Mouse (Mus musculus) embryonic facial prominence, embryonic 15.5 days (tissue): ENCODE data around the gene Bax. TPM values are rescaled to one million over a fixed set of nuclear protein-coding genes. Genes with fewer than 3 reads are reported as not detected.
A peak's percentile ranks its signal among the peaks of the same experiment; 100 is the strongest.
"Not testable (repeated sequence)": the region's sequence is repeated elsewhere in the genome, so short reads cannot be mapped to it uniquely, and the experiment has no call there.

Experiments used
- ATAC-seq: fragments of 200-750 bp; cut with Nextera tagmentation; 2 replicates; pipeline ENCODE4 v1.8.0; 2017; ENCODE audit warnings: low read depth, moderate TSS enrichment; ENCODE audit not compliant: insufficient number of reproducible peaks, low FRiP score, low TSS enrichment
- H3K27ac ChIP-seq: fragments of 300-500 bp; sonication (generic); replicated peaks from 2 replicates; pipeline ENCODE4 v1.5.1; 2015; ENCODE audit warnings: mild to moderate bottlenecking, inconsistent platforms
- H3K27me3 ChIP-seq: fragments of 300-500 bp; sonication (generic); 2 replicates; pipeline ENCODE4 v1.6.1; 2015; ENCODE audit warnings: inconsistent platforms
- H3K36me3 ChIP-seq: fragments of 300-500 bp; sonication (generic); 2 replicates; pipeline ENCODE4 v1.6.1; 2015; ENCODE audit warnings: mild to moderate bottlenecking, inconsistent platforms
- H3K4me1 ChIP-seq: fragments of 300-500 bp; sonication (generic); 2 replicates; pipeline ENCODE4 v1.6.1; 2015; ENCODE audit warnings: inconsistent platforms
- H3K4me2 ChIP-seq: fragments of 300-500 bp; sonication (generic); replicated peaks from 2 replicates; pipeline ENCODE4 v1.6.1; 2015; ENCODE audit warnings: mild to moderate bottlenecking, inconsistent platforms
- H3K4me3 ChIP-seq: fragments of 300-500 bp; sonication (generic); replicated peaks from 2 replicates; pipeline ENCODE4 v1.5.1; 2015; ENCODE audit warnings: mild to moderate bottlenecking, inconsistent platforms
- H3K9ac ChIP-seq: fragments of 300-500 bp; sonication (generic); 2 replicates; pipeline ENCODE4 v1.6.1; 2015; ENCODE audit warnings: inconsistent platforms
- H3K9me3 ChIP-seq: fragments of 300-500 bp; sonication (generic); replicated peaks from 2 replicates; pipeline ENCODE4 v1.6.1; 2016; ENCODE audit warnings: inconsistent platforms
- WGBS: fragments of 180-500 bp; shearing (Covaris S2); methylation state at CpG from one replicate; pipeline ENCODE4 v1.1.7; 2015; 5-methylcytosine and 5-hydroxymethylcytosine counted together
- polyA plus RNA-seq: library from polyadenylated mRNA; unstranded; fragments of >200 nt; fragmentation: Nextera tagmentation; extraction: Ambion mirVana; gene quantifications from 2 replicates; pipeline ENCODE4 v1.2.1, GENCODE M21; 2015

Bax gene
- polyA plus RNA-seq, 1 experiment from 2014 or later, result 156 TPM

DNA sequence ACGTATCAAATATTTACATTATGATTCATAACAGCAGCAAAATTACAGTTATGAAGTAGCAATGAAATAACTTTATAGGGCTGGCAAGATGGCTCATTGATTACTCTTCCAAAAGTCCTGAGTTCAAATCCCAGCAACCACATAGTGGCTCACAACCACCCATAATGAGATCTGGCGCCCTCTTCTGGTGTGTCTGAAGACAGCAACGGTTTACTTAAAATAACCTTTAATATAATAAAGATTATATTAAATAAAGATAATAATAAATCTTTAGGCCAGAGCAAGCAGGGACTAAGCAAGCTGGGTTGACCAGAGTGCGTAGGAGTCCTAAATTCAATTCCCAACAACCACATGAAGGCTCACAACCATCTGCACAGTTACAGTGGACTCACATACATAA is 3.8 kb downstream of the Bax start:
- not testable (repeated sequence) for H3K4me3 ChIP-seq, ATAC-seq, H3K27ac ChIP-seq, H3K27me3 ChIP-seq, H3K9me3 ChIP-seq, H3K9ac ChIP-seq, H3K4me2 ChIP-seq
- 77% methylated on average over 4 of the region's 4 CpGs for WGBS
- Histone ChIP-seq H3K4me1 (peaks cover 45% of the 10 kb centered on the region), H3K36me3 (peaks cover 32% of the 10 kb centered on the region)

DNA sequence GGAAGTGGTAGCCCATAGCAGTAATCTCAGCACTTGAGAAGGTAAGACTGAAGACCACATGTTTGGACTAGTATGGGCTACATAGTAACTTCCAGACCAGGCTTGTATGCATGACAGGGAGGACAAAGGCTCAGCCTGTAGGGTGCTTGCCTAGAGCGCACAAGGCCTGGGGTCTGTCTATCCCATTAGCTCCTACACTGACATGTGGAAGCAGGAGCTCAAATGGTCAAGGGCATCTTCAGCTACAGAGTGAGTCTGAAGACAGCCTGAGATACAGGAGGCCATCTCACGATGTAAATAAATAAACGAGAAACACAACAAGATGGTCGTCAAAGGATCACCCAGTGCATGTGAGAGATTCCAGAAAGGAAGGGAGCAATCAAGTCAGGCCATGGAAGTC is 4.4 kb downstream of the Bax start:
- H3K27me3 ChIP-seq, result no peaks in the 10 kb centered on the region
- H3K9me3 ChIP-seq, result no peaks in the 10 kb centered on the region
- peaks cover 48% of the 10 kb centered on the region for H3K4me1 ChIP-seq
- no peak overlapping the region for H3K4me2 ChIP-seq
- ATAC-seq, result no peak
- no peak overlapping the region for H3K9ac ChIP-seq
- WGBS, result 81% methylated on average over 4 of the region's 4 CpGs
- H3K27ac ChIP-seq, result no peak overlapping the region
- H3K4me3 ChIP-seq, result no peak overlapping the region
- H3K36me3 ChIP-seq, result peaks cover 38% of the 10 kb centered on the region

DNA sequence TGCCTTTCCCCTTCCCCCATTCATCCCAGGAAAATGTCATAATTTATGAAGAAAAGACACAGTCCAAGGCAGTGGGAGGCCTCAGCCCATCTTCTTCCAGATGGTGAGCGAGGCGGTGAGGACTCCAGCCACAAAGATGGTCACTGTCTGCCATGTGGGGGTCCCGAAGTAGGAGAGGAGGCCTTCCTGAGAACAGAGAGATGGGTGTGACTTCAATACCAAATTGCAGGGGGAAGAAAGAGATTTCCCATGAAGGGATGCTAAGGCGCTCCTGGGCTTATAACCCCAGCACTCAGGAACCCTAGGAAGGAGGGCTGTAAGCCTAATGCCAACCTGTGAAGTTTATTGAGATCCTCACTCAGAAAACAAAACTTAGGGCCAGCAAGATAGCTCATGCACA is 4.9 kb downstream of the Bax start:
- 83% methylated on average over 4 of the region's 4 CpGs for WGBS
- H3K27ac ChIP-seq, result peak overlapping the region; percentile 66; the same call in 1 of the 2 replicates
- no peaks in the 10 kb centered on the region for H3K9me3 ChIP-seq

DNA sequence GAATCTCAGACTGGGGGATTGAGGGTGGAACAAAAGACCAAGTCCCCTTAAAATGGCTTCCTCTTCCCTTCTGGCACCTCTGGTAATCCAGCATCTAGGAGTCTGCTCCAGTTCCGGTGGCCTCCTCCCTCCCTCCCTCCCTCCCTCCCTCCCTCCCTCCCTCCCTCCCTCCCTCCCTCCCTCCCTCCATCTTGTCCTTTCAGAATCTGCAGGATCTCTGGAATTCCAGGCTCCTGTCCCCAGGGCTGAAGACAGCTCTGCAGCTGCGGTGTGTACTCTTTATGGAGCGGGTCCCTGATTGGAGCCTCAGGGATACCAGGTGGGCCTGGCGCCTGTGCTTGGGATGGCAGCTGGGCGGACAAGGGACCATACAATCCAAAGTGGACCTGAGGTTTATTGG is 5.4 kb downstream of the Bax start:
- no peak overlapping the region for H3K4me3 ChIP-seq
- no peaks in the 10 kb centered on the region for H3K9me3 ChIP-seq
- H3K9ac ChIP-seq, result no peak overlapping the region
- ATAC-seq, result no peak
- no peak overlapping the region for H3K4me2 ChIP-seq
- 43% methylated on average over 5 of the region's 5 CpGs for WGBS
- H3K4me1 ChIP-seq, result peaks cover 54% of the 10 kb centered on the region
- H3K36me3 ChIP-seq, result peaks cover 44% of the 10 kb centered on the region
- peak overlapping the region; percentile 91 for H3K27ac ChIP-seq
- H3K27me3 ChIP-seq, result no peaks in the 10 kb centered on the region

More for the DNA sequence above, 4.9 kb downstream of the Bax start:
- no peak overlapping the region for H3K4me3 ChIP-seq
- no peak overlapping the region for H3K4me2 ChIP-seq
- ATAC-seq, result no peak
- H3K9ac ChIP-seq, result no peak overlapping the region
- peaks cover 50% of the 10 kb centered on the region for H3K4me1 ChIP-seq
- no peaks in the 10 kb centered on the region for H3K27me3 ChIP-seq
- peaks cover 43% of the 10 kb centered on the region for H3K36me3 ChIP-seq

DNA sequence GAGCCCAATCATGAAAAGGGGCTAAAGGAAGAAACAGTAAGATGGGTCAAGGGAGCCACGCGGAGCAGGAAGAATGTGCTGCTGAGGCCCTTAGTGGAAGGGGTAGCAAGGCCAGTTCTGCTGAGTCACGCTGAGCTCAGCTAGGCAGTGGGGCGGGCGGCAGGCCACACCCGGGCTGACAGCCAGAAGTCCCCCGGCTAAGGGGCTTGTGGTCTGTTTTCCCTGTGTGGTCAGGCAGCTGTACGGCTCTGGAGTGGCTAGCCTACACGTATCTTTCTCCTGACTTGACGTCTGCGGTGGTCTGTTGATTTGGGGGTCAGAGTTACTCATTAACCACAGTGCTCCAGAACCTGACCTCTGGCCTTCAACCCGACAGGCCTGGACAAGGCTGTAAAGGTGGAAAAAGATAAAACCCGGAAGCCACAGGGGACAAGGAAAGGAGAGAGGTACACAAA is 5.8 kb downstream of the Bax start:
- Histone ChIP-seq H3K27ac (peak overlapping the region; percentile 91), H3K4me2 (0 out of 2 replicates have a peak overlapping the region, but pooled peaks have one; percentile 54), H3K9me3 (no peaks in the 10 kb centered on the region), H3K27me3 (no peaks in the 10 kb centered on the region), H3K36me3 (peaks cover 44% of the 10 kb centered on the region), H3K9ac (no peak overlapping the region), H3K4me1 (peaks cover 53% of the 10 kb centered on the region), H3K4me3 (peak overlapping the region; percentile 77)
- 0 out of 2 replicates have a peak, but pooled peaks have one; percentile 9 for ATAC-seq
- 21% methylated on average over 13 of the region's 13 CpGs for WGBS

DNA sequence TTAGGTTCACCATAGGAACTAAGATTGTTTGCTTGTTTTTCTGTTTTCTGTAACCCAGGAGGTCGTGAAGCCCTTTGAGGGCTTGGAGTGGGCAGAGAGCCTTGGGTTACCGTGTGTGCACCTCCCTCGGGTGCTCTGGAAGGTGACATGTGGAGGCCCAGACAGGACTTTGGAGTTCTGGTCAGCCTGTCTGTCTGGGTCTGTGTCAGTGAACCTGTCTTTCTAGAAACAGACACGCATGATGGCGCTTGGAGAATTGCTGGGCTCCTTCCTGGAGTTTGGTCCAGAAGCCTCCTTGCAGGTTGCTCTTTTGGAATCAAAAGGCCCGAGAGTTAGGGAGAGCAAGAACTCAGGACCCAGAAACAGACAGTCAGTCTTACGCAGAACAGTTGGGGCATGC is 6.3 kb downstream of the Bax start:
- Histone ChIP-seq H3K4me1 (peaks cover 48% of the 10 kb centered on the region), H3K36me3 (peaks cover 47% of the 10 kb centered on the region), H3K4me3 (peak overlapping the region; percentile 77), H3K4me2 (peak overlapping the region; percentile 54), H3K9me3 (no peaks in the 10 kb centered on the region), H3K9ac (no peak overlapping the region), H3K27me3 (no peaks in the 10 kb centered on the region), H3K27ac (peak overlapping the region; percentile 91)
- no peak for ATAC-seq
- WGBS, result 74% methylated on average over 7 of the region's 7 CpGs

GRCm38 (mm10) chr7:45459564-45460140 is 7.0 kb downstream of the Bax start, which contains the start of gene Ftl1:
Ftl1 (minus strand) TSS chr7:45459884.
- peak within 1 kb of the TSS; percentile 77 for H3K4me3 ChIP-seq
- peak within 1 kb of the TSS; percentile 72 for H3K4me2 ChIP-seq
- peaks cover 46% of the 10 kb centered on the region for H3K4me1 ChIP-seq
- WGBS, result under 1% methylated on average over 30 of the region's 37 CpGs
- peak; percentile 96 for ATAC-seq
- peak within 1 kb of the TSS; percentile 65 for H3K9ac ChIP-seq
- H3K9me3 ChIP-seq, H3K27me3 ChIP-seq: not testable (repeated sequence)
- H3K36me3 ChIP-seq, result peaks cover 47% of the 10 kb centered on the region
- H3K27ac ChIP-seq, result peak within 1 kb of the TSS; percentile 95

DNA sequence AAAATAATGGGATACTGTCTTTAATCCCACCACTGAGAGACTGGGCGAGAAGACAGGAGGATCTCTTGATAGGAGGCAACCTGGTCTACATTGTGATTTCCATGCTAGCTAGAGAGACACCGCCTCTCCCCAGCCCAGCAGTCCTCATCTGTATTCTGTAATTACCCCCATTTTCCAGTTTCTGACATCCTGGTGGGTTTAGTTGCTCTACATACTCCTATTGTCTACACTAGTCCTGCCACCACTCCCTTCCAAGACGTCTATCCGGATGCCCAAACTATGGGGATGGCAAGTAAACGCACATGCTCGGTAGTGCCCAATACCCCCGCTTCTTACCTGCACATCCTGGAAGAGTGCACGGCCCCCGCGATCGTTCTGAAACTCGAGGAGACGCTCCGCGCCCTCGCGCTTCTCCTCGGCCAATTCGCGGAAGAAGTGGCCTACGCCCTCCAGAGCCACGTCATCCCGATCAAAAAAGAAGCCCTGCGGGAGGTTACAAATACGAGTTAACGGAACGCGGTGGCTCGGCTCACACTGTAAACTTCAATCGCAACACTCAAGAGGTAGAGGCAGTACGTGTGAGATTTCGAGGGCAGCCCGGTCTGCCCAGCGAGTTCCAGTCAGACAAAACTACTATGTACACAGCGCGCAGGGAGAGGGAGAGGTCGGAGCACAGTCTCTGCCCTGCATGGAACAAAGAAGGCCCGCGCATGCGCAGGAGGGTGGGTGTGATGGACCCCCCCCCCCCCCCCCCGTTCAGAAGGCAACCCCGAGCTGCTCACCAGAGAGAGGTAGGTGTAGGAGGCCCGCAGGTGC is 7.7 kb downstream of the Bax start:
- Histone ChIP-seq H3K4me1 (peaks cover 46% of the 10 kb centered on the region), H3K4me2 (peak overlapping the region; percentile 72), H3K27ac (peak overlapping the region; percentile 95), H3K27me3 (no peaks in the 10 kb centered on the region), H3K36me3 (peaks cover 47% of the 10 kb centered on the region), H3K9me3 (no peaks in the 10 kb centered on the region), H3K4me3 (peak overlapping the region; percentile 77), H3K9ac (peak overlapping the region; percentile 65)
- under 1% methylated on average over 43 of the region's 43 CpGs for WGBS
- peak; percentile 74 for ATAC-seq

GRCm38 (mm10) chr7:45457204-45458060 is 9.3 kb downstream of the Bax start:
- Histone ChIP-seq H3K4me2 (peak overlapping the region; percentile 72), H3K27ac (peak overlapping the region; percentile 71), H3K36me3 (peaks cover 44% of the 10 kb centered on the region), H3K9me3 (no peaks in the 10 kb centered on the region), H3K4me3 (peak overlapping the region; percentile 77), H3K4me1 (peaks cover 46% of the 10 kb centered on the region), H3K9ac (no peak overlapping the region), H3K27me3 (no peaks in the 10 kb centered on the region)
- no peak for ATAC-seq
- WGBS, result 56% methylated on average over 10 of the region's 10 CpGs

- H3K27me3 ChIP-seq, result no peaks in the 10 kb centered on the region
- peak overlapping the region; percentile 72; the same call in 1 of the 2 replicates for H3K4me2 ChIP-seq
- H3K36me3 ChIP-seq, result peaks cover 48% of the 10 kb centered on the region
- ATAC-seq, result no peak
- peak overlapping the region; percentile 77 for H3K4me3 ChIP-seq
- H3K27ac ChIP-seq, result peak overlapping the region; percentile 71
- peaks cover 43% of the 10 kb centered on the region for H3K4me1 ChIP-seq
- H3K9ac ChIP-seq, result no peak overlapping the region
- WGBS, result 45% methylated on average over 9 of the region's 9 CpGs
- no peaks in the 10 kb centered on the region for H3K9me3 ChIP-seq
These were observed 9.9 kb downstream of the Bax start for GRCm38 (mm10) chr7:45456721-45457203.
